Mouse (Mus musculus) bone marrow macrophage, adult 2 months (primary cell): ENCODE results near the gene Abcd3.

Experiments
- CTCF ChIP-seq: IDR thresholded peaks from 2 replicates; pipeline ENCODE4 v1.5.1; 2012; ENCODE audit warnings: low read depth, mild to moderate bottlenecking, low read length, moderate library complexity
- POLR2A ChIP-seq: IDR thresholded peaks from 2 replicates; pipeline ENCODE4 v1.6.1; 2012; ENCODE audit warnings: mild to moderate bottlenecking, low read depth, low read length, borderline replicate concordance

GRCm38 (mm10) chr3:121818736-121819396 is 3.8 kb upstream of the Abcd3 start:
- TF ChIP-seq POLR2A = no peak
- TF ChIP-seq CTCF = no peak
